ENCODE assay signal across 8 mouse cellular contexts in the genomic region with DNA sequence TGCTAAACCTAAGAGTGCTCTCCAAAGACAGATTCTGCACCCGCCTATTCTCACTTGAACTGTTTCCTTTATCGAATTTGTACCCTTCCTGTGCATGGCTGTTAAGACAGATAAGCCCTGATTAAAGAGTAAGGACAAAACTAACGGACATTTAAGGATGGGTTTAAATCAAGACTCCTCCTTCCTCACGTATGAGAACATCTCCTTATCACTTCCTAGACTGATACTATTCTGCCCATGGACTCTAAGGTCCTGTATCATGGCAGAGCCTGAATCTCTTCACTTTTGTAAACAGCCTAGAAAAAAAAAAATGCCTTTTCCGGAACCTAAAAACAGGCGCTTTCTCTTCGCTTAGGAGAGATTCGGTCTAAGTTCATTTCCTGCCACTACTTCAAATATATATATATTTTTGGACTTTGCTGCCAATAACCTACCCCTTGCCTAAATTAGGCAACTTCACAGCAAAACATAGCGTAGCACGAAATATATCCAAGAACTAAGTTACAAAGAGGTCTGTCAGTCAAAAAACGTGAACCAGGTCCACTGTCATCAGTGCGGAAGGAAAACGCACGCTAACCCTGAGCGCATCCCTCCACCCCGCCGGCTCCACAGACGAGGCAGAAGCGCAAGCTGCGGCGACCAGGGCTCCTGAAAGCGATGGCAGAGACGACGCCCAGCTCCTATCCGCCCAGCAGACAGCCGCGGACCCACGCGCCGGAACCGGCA. TPM values are rescaled to one million over a fixed set of nuclear protein-coding genes. Genes with fewer than 3 reads are reported as not detected.
DNase-seq lines count a peak whose midpoint lies in the region; ATAC-seq lines count a peak whose summit lies in the region.

No protein-coding gene starts in this region.

- ATAC-seq in heart, embryonic 16.5 days (replicated peaks; ENCODE audit: extremely low read depth, insufficient read depth, low FRiP score) = peak; percentile 67

- peak overlapping the region; percentile 72 for H3K9ac ChIP-seq in heart, embryonic 16.5 days (ENCODE audit: low read length)

- no peaks in the 10 kb centered on the region for H3K27me3 ChIP-seq in heart, embryonic 16.5 days (ENCODE audit: control insufficient read depth, insufficient read depth, low read length)
- H3K27me3 ChIP-seq in hindbrain, embryonic 10.5 days (ENCODE audit: insufficient read depth, poor library complexity, severe bottlenecking) = no peaks in the 10 kb centered on the region
- no peaks in the 10 kb centered on the region for H3K27me3 ChIP-seq in midbrain, embryonic 10.5 days (ENCODE audit: low read depth, poor library complexity, severe bottlenecking)

- DNase-seq in heart, adult 9 months (ENCODE audit: low spot score in 2 of 2) = no peak
- peak; percentile 8 for DNase-seq in T-cell, adult 2 months (ENCODE audit: low spot score)
- no peak for DNase-seq in hindbrain, embryonic 10.5 days (ENCODE audit: low spot score)
- DNase-seq in midbrain, embryonic 10.5 days (ENCODE audit: low spot score) = no peak
- no peak for DNase-seq in spleen, adult 18-20 months
- no peak for DNase-seq in layer of hippocampus, adult 8-10 months (ENCODE audit: low spot score in 2 of 2)
- no peak for DNase-seq in cerebellum, adult 8-10 months

- peak overlapping the region; percentile 78 for H3K4me3 ChIP-seq in heart, embryonic 16.5 days (ENCODE audit: low read length)
- peak overlapping the region; percentile 99 for H3K4me3 ChIP-seq in hindbrain, embryonic 10.5 days
- H3K4me3 ChIP-seq in midbrain, embryonic 10.5 days = peak overlapping the region; percentile 99

- H3K4me1 ChIP-seq in heart, embryonic 16.5 days (ENCODE audit: control insufficient read depth, insufficient read depth, low read length) = peaks cover 13% of the 10 kb centered on the region
- peaks cover 23% of the 10 kb centered on the region for H3K4me1 ChIP-seq in hindbrain, embryonic 10.5 days (replicated peaks)
- peaks cover 21% of the 10 kb centered on the region for H3K4me1 ChIP-seq in midbrain, embryonic 10.5 days

- WGBS in heart, embryonic 16.5 days = 4% methylated on average over 31 of the region's 31 CpGs
- 6% methylated on average over 31 of the region's 31 CpGs for WGBS in hindbrain, embryonic 10.5 days
- 6% methylated on average over 31 of the region's 31 CpGs for WGBS in midbrain, embryonic 10.5 days

- H3K4me2 ChIP-seq in heart, embryonic 16.5 days (ENCODE audit: low read depth, low read length) = peak overlapping the region; percentile 91

- H3K9me3 ChIP-seq in heart, embryonic 16.5 days (replicated peaks; ENCODE audit: control insufficient read depth, low read length) = no peaks in the 10 kb centered on the region
- no peaks in the 10 kb centered on the region for H3K9me3 ChIP-seq in hindbrain, embryonic 10.5 days
- no peaks in the 10 kb centered on the region for H3K9me3 ChIP-seq in midbrain, embryonic 10.5 days (replicated peaks)

- H3K36me3 ChIP-seq in heart, embryonic 16.5 days (ENCODE audit: control insufficient read depth, insufficient read depth) = no peaks in the 10 kb centered on the region
- H3K36me3 ChIP-seq in hindbrain, embryonic 10.5 days = 0 out of 2 replicates have a peak, but pooled peaks cover 4% of the 10 kb centered on the region
- 0 out of 2 replicates have a peak, but pooled peaks cover 4% of the 10 kb centered on the region for H3K36me3 ChIP-seq in midbrain, embryonic 10.5 days

- no peak overlapping the region for H3K27ac ChIP-seq in heart, embryonic 16.5 days (ENCODE audit: low read length)
- H3K27ac ChIP-seq in hindbrain, embryonic 10.5 days = peak overlapping the region; percentile 91
- H3K27ac ChIP-seq in midbrain, embryonic 10.5 days (replicated peaks) = peak overlapping the region; percentile 91

RNA-seq across cellular contexts. Expression of a gene that starts 0.4 kb away (rescaled TPM):
- polyA plus RNA-seq in heart, embryonic 16.5 days (2015; fragmentation: Nextera tagmentation; extraction: Ambion mirVana) = 19.8 and 20.5 TPM in 2 replicates
- 36.4 and 37.0 TPM in 2 replicates for polyA plus RNA-seq in hindbrain, embryonic 10.5 days (2016; fragmentation: Nextera tagmentation; extraction: Ambion mirVana)
- polyA plus RNA-seq in midbrain, embryonic 10.5 days (2016; fragmentation: Nextera tagmentation; extraction: Ambion mirVana) = 40.1 and 41.4 TPM in 2 replicates
- total RNA-seq in layer of hippocampus, adult 8-10 months (2022) = 10 to 100 TPM; 21.8 to 25.7 (median 23.6) TPM

RNA-seq across cellular contexts. Expression of a gene that starts 0.6 kb away (rescaled TPM):
- polyA plus RNA-seq in heart, embryonic 16.5 days (2015; fragmentation: Nextera tagmentation; extraction: Ambion mirVana) = 55.5 and 63.5 TPM in 2 replicates
- polyA plus RNA-seq in hindbrain, embryonic 10.5 days (2016; fragmentation: Nextera tagmentation; extraction: Ambion mirVana) = 100 and 118 TPM in 2 replicates
- 124 and 125 TPM in 2 replicates for polyA plus RNA-seq in midbrain, embryonic 10.5 days (2016; fragmentation: Nextera tagmentation; extraction: Ambion mirVana)
- 10 to 100 TPM; 30.6 to 34.0 (median 33.0) TPM for total RNA-seq in layer of hippocampus, adult 8-10 months (2022)

RNA-seq across cellular contexts. Expression of a gene that starts 26.8 kb away (rescaled TPM):
- polyA plus RNA-seq in heart, embryonic 16.5 days (2015; fragmentation: Nextera tagmentation; extraction: Ambion mirVana) = 0.31 TPM in 1 of 2 replicates, not detected in the other
- polyA plus RNA-seq in hindbrain, embryonic 10.5 days (2016; fragmentation: Nextera tagmentation; extraction: Ambion mirVana) = 1.9 and 2.8 TPM in 2 replicates
- 0.79 and 1.6 TPM in 2 replicates for polyA plus RNA-seq in midbrain, embryonic 10.5 days (2016; fragmentation: Nextera tagmentation; extraction: Ambion mirVana)
- total RNA-seq in layer of hippocampus, adult 8-10 months (2022) = 1 to 10 TPM in 1 of 4 experiments, under 1 TPM in 3; 0.70 to 1.2 (median 0.87) TPM

RNA-seq across cellular contexts. Expression of a gene that starts 41.0 kb away (rescaled TPM):
- 12.6 and 14.2 TPM in 2 replicates for polyA plus RNA-seq in heart, embryonic 16.5 days (2015; fragmentation: Nextera tagmentation; extraction: Ambion mirVana)
- 20.1 and 21.7 TPM in 2 replicates for polyA plus RNA-seq in hindbrain, embryonic 10.5 days (2016; fragmentation: Nextera tagmentation; extraction: Ambion mirVana)
- 21.5 and 21.9 TPM in 2 replicates for polyA plus RNA-seq in midbrain, embryonic 10.5 days (2016; fragmentation: Nextera tagmentation; extraction: Ambion mirVana)
- total RNA-seq in layer of hippocampus, adult 8-10 months (2022) = 10 to 100 TPM; 12.2 to 17.3 (median 14.7) TPM
